Mouse (Mus musculus) R1 (cell line): Measurements from ENCODE around the gene Bmper.

Experiments
- DNase-seq: peaks from one replicate; pipeline ENCODE4 v3.0.0-alpha.2; 2018; ENCODE audit warnings: low read depth, low spot score

The Bmper gene

GRCm38 (mm10) chr9:23297491-23298170, 74.8 kb downstream of the Bmper start:
- DNase-seq = no peak

GRCm38 (mm10) chr9:23300376-23300775, 77.5 kb downstream of the Bmper start:
- DNase-seq = no peak

- DNase-seq = no peak
Measured at GRCm38 (mm10) chr9:23305681-23306080, 82.8 kb downstream of the Bmper start.

- DNase-seq = no peak
Measured at GRCm38 (mm10) chr9:23306226-23306625, 83.3 kb downstream of the Bmper start.

GRCm38 (mm10) chr9:23307835-23308234, 85.0 kb downstream of the Bmper start:
- no peak for DNase-seq

- DNase-seq = no peak
Measured at GRCm38 (mm10) chr9:23310953-23311352, 88.1 kb downstream of the Bmper start.

GRCm38 (mm10) chr9:23311956-23312355, 89.1 kb downstream of the Bmper start:
- DNase-seq = no peak

- no peak for DNase-seq
Measured at GRCm38 (mm10) chr9:23312877-23313276, 90.0 kb downstream of the Bmper start.

- no peak for DNase-seq
Measured at GRCm38 (mm10) chr9:23315631-23316330, 92.9 kb downstream of the Bmper start.

GRCm38 (mm10) chr9:23327830-23328229, 105.0 kb downstream of the Bmper start:
- DNase-seq = no peak

- no peak for DNase-seq
Measured at GRCm38 (mm10) chr9:23333041-23333622, 110.3 kb downstream of the Bmper start.

- no peak for DNase-seq
Measured at GRCm38 (mm10) chr9:23340551-23340950, 117.7 kb downstream of the Bmper start.

GRCm38 (mm10) chr9:23341246-23341645, 118.4 kb downstream of the Bmper start:
- DNase-seq = no peak

GRCm38 (mm10) chr9:23344353-23344752, 121.5 kb downstream of the Bmper start:
- no peak for DNase-seq

- no peak for DNase-seq
Measured at GRCm38 (mm10) chr9:23345093-23345844, 122.4 kb downstream of the Bmper start.

GRCm38 (mm10) chr9:23349603-23350002, 126.7 kb downstream of the Bmper start:
- no peak for DNase-seq

- DNase-seq = no peak
Measured at GRCm38 (mm10) chr9:23351400-23351799, 128.5 kb downstream of the Bmper start.

- DNase-seq = no peak
Measured at GRCm38 (mm10) chr9:23352396-23352795, 129.5 kb downstream of the Bmper start.

GRCm38 (mm10) chr9:23354201-23354820, 131.4 kb downstream of the Bmper start:
- no peak for DNase-seq

- DNase-seq = no peak
Measured at GRCm38 (mm10) chr9:23358108-23358507, 135.2 kb downstream of the Bmper start.

GRCm38 (mm10) chr9:23363139-23363538, 140.3 kb downstream of the Bmper start:
- DNase-seq = no peak

GRCm38 (mm10) chr9:23363540-23363939, 140.7 kb downstream of the Bmper start:
- no peak for DNase-seq
